Mouse (Mus musculus) stomach, embryonic 15.5 days (tissue): ENCODE results near the gene Bag5. TPM values are rescaled to one million over a fixed set of nuclear protein-coding genes. Genes with fewer than 3 reads are reported as not detected.

Experiments
- ATAC-seq: fragments of 200-750 bp; cut with Nextera tagmentation; 2 replicates; pipeline ENCODE4 v1.8.0; 2017; ENCODE audit warnings: low read depth, moderate number of reproducible peaks, moderate TSS enrichment; ENCODE audit not compliant: insufficient read depth, low FRiP score
- H3K27ac ChIP-seq: fragments of 300-500 bp; sonication (generic); 2 replicates; pipeline ENCODE4 v1.5.1; 2015; ENCODE audit warnings: mild to moderate bottlenecking, inconsistent platforms
- H3K27me3 ChIP-seq: fragments of 300-500 bp; sonication (generic); replicated peaks from 2 replicates; pipeline ENCODE4 v1.6.1; 2015; ENCODE audit warnings: inconsistent platforms
- H3K36me3 ChIP-seq: fragments of 300-500 bp; sonication (generic); 2 replicates; pipeline ENCODE4 v1.6.1; 2015; ENCODE audit warnings: inconsistent platforms
- H3K4me1 ChIP-seq: fragments of 300-500 bp; sonication (generic); 2 replicates; pipeline ENCODE4 v1.6.1; 2015; ENCODE audit warnings: inconsistent platforms
- H3K4me2 ChIP-seq: fragments of 300-500 bp; sonication (generic); 2 replicates; pipeline ENCODE4 v1.6.1; 2015; ENCODE audit warnings: mild to moderate bottlenecking, inconsistent platforms
- H3K4me3 ChIP-seq: fragments of 300-500 bp; sonication (generic); replicated peaks from 2 replicates; pipeline ENCODE4 v1.5.1; 2015; ENCODE audit warnings: inconsistent platforms
- H3K9ac ChIP-seq: fragments of 300-500 bp; sonication (generic); 2 replicates; pipeline ENCODE4 v1.6.1; 2015; ENCODE audit warnings: inconsistent platforms
- H3K9me3 ChIP-seq: fragments of 300-500 bp; sonication (generic); 2 replicates; pipeline ENCODE4 v1.6.1; 2016; ENCODE audit warnings: inconsistent platforms
- WGBS: fragments of 180-500 bp; shearing (Covaris S2); methylation state at CpG from one replicate; pipeline ENCODE4 v1.1.7; 2015; 5-methylcytosine and 5-hydroxymethylcytosine counted together
- polyA plus RNA-seq: library from polyadenylated mRNA; unstranded; fragments of >200 nt; fragmentation: Nextera tagmentation; extraction: Ambion mirVana; gene quantifications from 2 replicates; pipeline ENCODE4 v1.2.1, GENCODE M21; 2015

Gene Bag5
- polyA plus RNA-seq, 1 experiment from 2014 or later: 50.9 TPM

- ATAC-seq: no peak
- Histone ChIP-seq H3K9me3 (no peaks in the 10 kb centered on the region), H3K27ac (peak overlapping the region; percentile 77), H3K4me1 (peaks cover 42% of the 10 kb centered on the region), H3K27me3 (no peaks in the 10 kb centered on the region), H3K36me3 (no peaks in the 10 kb centered on the region), H3K4me2 (no peak overlapping the region), H3K4me3 (no peak overlapping the region), H3K9ac (no peak overlapping the region)
- WGBS: 92% methylated on average over 13 of the region's 13 CpGs
Measured at GRCm38 (mm10) chr12:111680661-111681060, 32.4 kb downstream of the Bag5 start.

GRCm38 (mm10) chr12:111678997-111679396 lies 34.1 kb downstream of the Bag5 start:
- 37% methylated on average over 7 of the region's 7 CpGs for WGBS
- Histone ChIP-seq H3K9me3 (no peaks in the 10 kb centered on the region), H3K4me1 (peaks cover 40% of the 10 kb centered on the region), H3K27me3 (0 out of 2 replicates have a peak, but pooled peaks cover 1% of the 10 kb centered on the region), H3K4me2 (peak overlapping the region; percentile 94), H3K9ac (no peak overlapping the region), H3K36me3 (no peaks in the 10 kb centered on the region), H3K27ac (no peak overlapping the region), H3K4me3 (peak overlapping the region; percentile 89)
- ATAC-seq: no peak

GRCm38 (mm10) chr12:111678670-111678933 lies 34.5 kb downstream of the Bag5 start:
- Histone ChIP-seq H3K4me3 (peak overlapping the region; percentile 89), H3K27ac (no peak overlapping the region), H3K9me3 (no peaks in the 10 kb centered on the region), H3K27me3 (peaks cover 5% of the 10 kb centered on the region; the same call in 1 of the 2 replicates), H3K4me2 (peak overlapping the region; percentile 94), H3K4me1 (peaks cover 40% of the 10 kb centered on the region), H3K9ac (peak overlapping the region; percentile 46), H3K36me3 (no peaks in the 10 kb centered on the region)
- no peak for ATAC-seq
- 7% methylated on average over 13 of the region's 13 CpGs for WGBS

- H3K4me1 ChIP-seq: peaks cover 40% of the 10 kb centered on the region
- ATAC-seq: peak; percentile 83
- H3K9me3 ChIP-seq: no peaks in the 10 kb centered on the region
- H3K4me3 ChIP-seq: peak within 1 kb of the TSS; percentile 89
- H3K9ac ChIP-seq: peak within 1 kb of the TSS; percentile 46
- peak within 1 kb of the TSS; percentile 94 for H3K27ac ChIP-seq
- H3K4me2 ChIP-seq: peak within 1 kb of the TSS; percentile 94
- H3K27me3 ChIP-seq: peaks cover 9% of the 10 kb centered on the region
- WGBS: under 1% methylated on average over 51 of the region's 51 CpGs
- no peaks in the 10 kb centered on the region for H3K36me3 ChIP-seq
Measured at GRCm38 (mm10) chr12:111677882-111678669, 35.0 kb downstream of the Bag5 start, which contains the start of gene Trmt61a. Gene Trmt61a (plus strand): TSS chr12:111678105.

GRCm38 (mm10) chr12:111677421-111677820 lies 35.6 kb downstream of the Bag5 start:
- ATAC-seq: 0 out of 2 replicates have a peak, but pooled peaks have one; percentile 4
- H3K4me3 ChIP-seq: peak overlapping the region; percentile 89
- H3K4me1 ChIP-seq: peaks cover 43% of the 10 kb centered on the region
- WGBS: 13% methylated on average over 5 of the region's 5 CpGs
- peak overlapping the region; percentile 46 for H3K9ac ChIP-seq
- peaks cover 16% of the 10 kb centered on the region for H3K27me3 ChIP-seq
- no peaks in the 10 kb centered on the region for H3K36me3 ChIP-seq
- peak overlapping the region; percentile 94 for H3K4me2 ChIP-seq
- peak overlapping the region; percentile 94 for H3K27ac ChIP-seq
- H3K9me3 ChIP-seq: no peaks in the 10 kb centered on the region

- ATAC-seq: no peak
- H3K9me3 ChIP-seq: no peaks in the 10 kb centered on the region
- H3K36me3 ChIP-seq: no peaks in the 10 kb centered on the region
- no peak overlapping the region for H3K4me2 ChIP-seq
- peak overlapping the region; percentile 94 for H3K27ac ChIP-seq
- H3K4me3 ChIP-seq: no peak overlapping the region
- no peak overlapping the region for H3K9ac ChIP-seq
- WGBS: 71% methylated on average over 6 of the region's 6 CpGs
- H3K27me3 ChIP-seq: peaks cover 28% of the 10 kb centered on the region
- peaks cover 47% of the 10 kb centered on the region for H3K4me1 ChIP-seq
Measured at GRCm38 (mm10) chr12:111675797-111676580, 37.1 kb downstream of the Bag5 start.

- H3K27me3 ChIP-seq: peaks cover 28% of the 10 kb centered on the region
- no peak overlapping the region for H3K9ac ChIP-seq
- no peak overlapping the region for H3K4me2 ChIP-seq
- ATAC-seq: no peak
- 52% methylated on average over 2 of the region's 2 CpGs for WGBS
- H3K27ac ChIP-seq: peak overlapping the region; percentile 3; the same call in 1 of the 2 replicates
- H3K4me3 ChIP-seq: no peak overlapping the region
- H3K36me3 ChIP-seq: no peaks in the 10 kb centered on the region
- peaks cover 50% of the 10 kb centered on the region for H3K4me1 ChIP-seq
- no peaks in the 10 kb centered on the region for H3K9me3 ChIP-seq
Measured at GRCm38 (mm10) chr12:111674850-111675486, 38.1 kb downstream of the Bag5 start.

- no peak overlapping the region for H3K9ac ChIP-seq
Measured at GRCm38 (mm10) chr12:111672581-111672980, 40.5 kb downstream of the Bag5 start.

GRCm38 (mm10) chr12:111672176-111672575 lies 40.9 kb downstream of the Bag5 start, which contains the start of gene Ckb:
Gene Ckb (minus strand): TSS chr12:111672338.
- Histone ChIP-seq H3K4me1 (peaks cover 48% of the 10 kb centered on the region), H3K4me2 (peak within 1 kb of the TSS; percentile 96), H3K27me3 (peaks cover 28% of the 10 kb centered on the region), H3K9me3 (no peaks in the 10 kb centered on the region), H3K4me3 (peak within 1 kb of the TSS; percentile 61), H3K36me3 (no peaks in the 10 kb centered on the region), H3K27ac (peak within 1 kb of the TSS; percentile 44; the same call in 1 of the 2 replicates), H3K9ac (peak within 1 kb of the TSS; percentile 61)
- ATAC-seq: peak; percentile 45; the same call in 1 of the 2 replicates
- under 1% methylated on average over 31 of the region's 31 CpGs for WGBS

More at GRCm38 (mm10) chr12:111672581-111672980, 40.5 kb downstream of the Bag5 start:
- Histone ChIP-seq H3K27me3 (peaks cover 28% of the 10 kb centered on the region), H3K4me3 (peak overlapping the region; percentile 61), H3K27ac (no peak overlapping the region), H3K4me2 (peak overlapping the region; percentile 96), H3K36me3 (no peaks in the 10 kb centered on the region), H3K4me1 (peaks cover 53% of the 10 kb centered on the region), H3K9me3 (no peaks in the 10 kb centered on the region)
- WGBS: 12% methylated on average over 12 of the region's 12 CpGs
- ATAC-seq: no peak

- ATAC-seq: no peak
- H3K27ac ChIP-seq: peak overlapping the region; percentile 44; the same call in 1 of the 2 replicates
- peak overlapping the region; percentile 61 for H3K9ac ChIP-seq
- H3K4me3 ChIP-seq: peak overlapping the region; percentile 61
- no peaks in the 10 kb centered on the region for H3K36me3 ChIP-seq
- peaks cover 28% of the 10 kb centered on the region for H3K27me3 ChIP-seq
- H3K4me2 ChIP-seq: peak overlapping the region; percentile 96
- no peaks in the 10 kb centered on the region for H3K9me3 ChIP-seq
- WGBS: under 1% methylated on average over 34 of the region's 34 CpGs
- peaks cover 44% of the 10 kb centered on the region for H3K4me1 ChIP-seq
Measured at GRCm38 (mm10) chr12:111671431-111671902, 41.6 kb downstream of the Bag5 start.

GRCm38 (mm10) chr12:111670976-111671375 lies 42.1 kb downstream of the Bag5 start:
- no peak for ATAC-seq
- Histone ChIP-seq H3K4me1 (peaks cover 48% of the 10 kb centered on the region), H3K27ac (0 out of 2 replicates have a peak overlapping the region, but pooled peaks have one; percentile 11)

More at GRCm38 (mm10) chr12:111670976-111671375, 42.1 kb downstream of the Bag5 start:
- Histone ChIP-seq H3K27me3 (peaks cover 28% of the 10 kb centered on the region), H3K4me3 (peak overlapping the region; percentile 61), H3K36me3 (no peaks in the 10 kb centered on the region), H3K9ac (peak overlapping the region; percentile 61; the same call in 1 of the 2 replicates), H3K4me2 (peak overlapping the region; percentile 96), H3K9me3 (no peaks in the 10 kb centered on the region)
- 2% methylated on average over 34 of the region's 35 CpGs for WGBS
